Mouse (Mus musculus): Measurements from ENCODE around the gene Sncb.

Sncb gene

GRCm38 (mm10) chr13:54783235-54783634 lies 16.8 kb upstream of the Sncb start:
- no peak for DNase-seq (ENCODE audit: low spot score)

- no peak for DNase-seq (ENCODE audit: low spot score)
These were observed 14.7 kb upstream of the Sncb start for GRCm38 (mm10) chr13:54781086-54781485.

GRCm38 (mm10) chr13:54780592-54780991 lies 14.2 kb upstream of the Sncb start:
- DNase-seq (ENCODE audit: low spot score) = no peak

- DNase-seq (ENCODE audit: low spot score) = no peak
These were observed 617 bp upstream of the Sncb start for GRCm38 (mm10) chr13:54767012-54767411.

GRCm38 (mm10) chr13:54765281-54766191 lies 859 bp downstream of the Sncb start:
- no peak for DNase-seq (ENCODE audit: low spot score)

- DNase-seq (ENCODE audit: low spot score) = no peak
These were observed 5.5 kb downstream of the Sncb start for GRCm38 (mm10) chr13:54760906-54761305.

- no peak for DNase-seq (ENCODE audit: low spot score)
These were observed 6.1 kb downstream of the Sncb start for GRCm38 (mm10) chr13:54760164-54760795.

- no peak for DNase-seq (ENCODE audit: low spot score)
These were observed 6.9 kb downstream of the Sncb start for GRCm38 (mm10) chr13:54759496-54759895.

GRCm38 (mm10) chr13:54758756-54759470 lies 7.5 kb downstream of the Sncb start:
- no peak for DNase-seq (ENCODE audit: low spot score)

- DNase-seq (ENCODE audit: low spot score) = peak; percentile 37
These were observed 8.2 kb downstream of the Sncb start for GRCm38 (mm10) chr13:54758045-54758755.

GRCm38 (mm10) chr13:54757093-54757830 lies 9.1 kb downstream of the Sncb start:
- DNase-seq (ENCODE audit: low spot score) = no peak

- no peak for DNase-seq (ENCODE audit: low spot score)
These were observed 10.2 kb downstream of the Sncb start for GRCm38 (mm10) chr13:54756156-54756712.

GRCm38 (mm10) chr13:54755201-54755830 lies 11.1 kb downstream of the Sncb start:
- DNase-seq (ENCODE audit: low spot score) = no peak

GRCm38 (mm10) chr13:54754169-54755080 lies 12.0 kb downstream of the Sncb start:
- DNase-seq (ENCODE audit: low spot score) = no peak

GRCm38 (mm10) chr13:54753733-54754132 lies 12.7 kb downstream of the Sncb start:
- DNase-seq (ENCODE audit: low spot score) = no peak

GRCm38 (mm10) chr13:54752656-54753055 lies 13.7 kb downstream of the Sncb start:
- no peak for DNase-seq (ENCODE audit: low spot score)

GRCm38 (mm10) chr13:54750699-54751098 lies 15.7 kb downstream of the Sncb start:
- DNase-seq (ENCODE audit: low spot score) = no peak

- no peak for DNase-seq (ENCODE audit: low spot score)
These were observed 16.5 kb downstream of the Sncb start, which contains the start of gene Gprin1 for GRCm38 (mm10) chr13:54749864-54750411. Gene Gprin1 (minus strand): TSS chr13:54749874.

Data from urinary bladder, postnatal 10 days (tissue).